Mouse (Mus musculus): ENCODE results near the gene Efnb2.

Gene Efnb2

DNA sequence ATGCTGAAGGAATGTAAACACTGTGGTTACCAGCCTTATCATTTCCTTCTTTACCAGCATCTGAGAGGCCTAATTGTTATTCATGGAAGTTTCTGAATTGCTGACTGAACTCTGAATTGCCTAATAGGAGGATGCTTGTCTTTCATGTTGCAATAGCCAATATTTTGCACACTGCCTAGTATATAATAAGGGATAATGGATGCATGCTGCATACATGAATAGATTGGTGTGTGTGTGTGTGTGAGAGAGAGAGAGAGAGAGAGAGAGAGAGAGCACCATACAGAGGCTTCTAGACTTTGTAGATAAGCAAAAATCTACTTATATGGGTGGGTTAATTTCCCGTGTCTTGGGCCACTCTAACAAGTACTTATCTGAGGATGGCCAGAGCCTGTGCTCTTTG is 47.2 kb downstream of the Efnb2 start:
- no peak for DNase-seq (ENCODE audit: low read depth)

DNA sequence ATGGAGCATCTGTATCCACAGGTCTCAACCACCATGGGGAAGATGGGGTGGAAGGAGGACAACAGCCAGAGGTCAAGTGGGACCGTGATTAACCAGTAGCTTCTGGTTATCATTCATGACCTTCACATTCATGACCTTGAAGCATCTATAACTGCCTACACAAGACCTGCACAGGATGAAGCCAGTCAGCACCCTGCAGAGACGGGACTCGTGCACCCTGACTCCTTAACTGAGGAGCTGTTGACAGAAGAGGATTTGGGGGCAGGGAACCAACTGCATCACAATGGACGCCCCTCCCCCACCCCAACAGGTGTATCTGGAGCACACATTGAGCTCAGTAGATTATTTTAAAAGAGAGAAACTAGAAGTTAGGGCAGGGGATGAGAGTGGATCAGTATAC is 49.1 kb downstream of the Efnb2 start:
- DNase-seq (ENCODE audit: low read depth): no peak

DNA sequence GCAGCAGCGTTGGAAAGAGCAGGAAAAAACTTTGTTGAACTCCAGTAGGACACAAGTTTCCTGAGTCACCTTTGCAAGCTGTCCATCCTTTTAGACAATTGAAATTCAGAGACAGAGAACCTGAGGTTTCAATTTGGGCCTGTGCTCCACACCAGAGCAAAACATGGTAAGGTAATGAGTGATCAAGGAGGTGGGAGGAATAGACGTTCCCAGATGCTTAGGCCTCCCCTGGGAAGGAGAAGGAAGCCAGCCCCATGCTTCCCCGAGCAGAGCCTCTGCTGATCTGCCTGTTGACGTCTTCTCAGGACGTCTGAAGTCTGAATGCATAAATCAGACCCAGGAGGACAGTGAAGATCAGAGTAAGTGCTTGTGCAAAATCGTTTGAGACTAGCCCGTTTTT is 51.3 kb downstream of the Efnb2 start:
- DNase-seq (ENCODE audit: low read depth): no peak

DNA sequence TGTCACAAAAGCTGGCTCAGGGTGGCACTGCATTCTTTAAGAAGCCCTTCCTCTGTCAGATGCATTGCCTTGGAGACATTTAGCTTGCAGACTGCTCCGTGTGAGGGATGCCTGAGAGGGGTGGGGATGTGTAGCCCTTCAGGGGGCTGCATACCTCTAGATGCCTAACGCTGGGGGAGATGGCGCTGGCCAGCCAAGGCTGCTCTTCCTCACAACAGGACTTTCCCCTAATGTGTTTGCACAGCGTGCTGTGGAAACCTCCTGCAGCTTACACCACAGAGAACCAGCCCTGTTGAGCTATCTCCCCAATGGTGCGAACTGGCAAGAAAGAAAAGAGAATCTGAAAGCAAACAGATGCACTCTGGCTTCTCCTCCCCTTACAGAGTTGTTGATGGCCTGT is 51.9 kb downstream of the Efnb2 start:
- DNase-seq (ENCODE audit: low read depth): no peak

DNA sequence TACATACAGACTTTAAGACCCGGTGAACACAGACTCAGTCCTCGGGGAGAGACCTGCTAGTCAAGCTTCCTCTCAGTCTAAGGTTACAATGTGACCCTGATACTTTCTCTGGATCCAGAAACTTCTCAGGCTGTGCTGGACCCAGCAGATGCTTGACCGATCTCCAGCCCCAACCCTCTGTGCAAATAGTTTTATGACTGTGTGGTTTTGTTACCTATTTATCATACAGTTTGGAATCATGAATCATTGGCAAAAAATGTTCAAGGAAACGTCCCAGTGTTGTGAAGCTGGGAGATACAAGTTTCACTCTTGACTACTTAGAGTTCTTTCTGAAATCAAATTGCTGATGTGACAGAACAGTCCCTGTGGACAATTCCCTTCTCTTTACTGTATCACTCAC is 55.4 kb downstream of the Efnb2 start:
- no peak for DNase-seq (ENCODE audit: low read depth)

DNA sequence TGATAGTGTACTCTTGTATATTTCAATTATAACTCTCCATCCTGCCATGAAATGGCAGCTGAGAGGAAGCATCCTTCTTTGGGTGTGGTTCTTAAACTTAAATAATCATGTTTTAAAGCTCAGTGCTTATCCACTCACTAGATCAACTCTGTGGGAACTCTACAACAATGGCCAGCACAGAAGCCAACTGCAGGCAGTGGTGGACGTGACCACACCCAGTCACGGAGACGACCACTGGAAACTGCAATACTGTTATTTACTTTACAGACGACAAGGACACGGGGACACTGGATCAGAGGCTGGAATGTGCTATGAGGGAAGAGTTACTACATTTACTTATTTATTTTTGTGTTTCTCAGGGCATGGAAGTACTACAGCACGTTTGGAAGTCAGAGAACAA is 57.2 kb downstream of the Efnb2 start:
- no peak for DNase-seq (ENCODE audit: low read depth)

DNA sequence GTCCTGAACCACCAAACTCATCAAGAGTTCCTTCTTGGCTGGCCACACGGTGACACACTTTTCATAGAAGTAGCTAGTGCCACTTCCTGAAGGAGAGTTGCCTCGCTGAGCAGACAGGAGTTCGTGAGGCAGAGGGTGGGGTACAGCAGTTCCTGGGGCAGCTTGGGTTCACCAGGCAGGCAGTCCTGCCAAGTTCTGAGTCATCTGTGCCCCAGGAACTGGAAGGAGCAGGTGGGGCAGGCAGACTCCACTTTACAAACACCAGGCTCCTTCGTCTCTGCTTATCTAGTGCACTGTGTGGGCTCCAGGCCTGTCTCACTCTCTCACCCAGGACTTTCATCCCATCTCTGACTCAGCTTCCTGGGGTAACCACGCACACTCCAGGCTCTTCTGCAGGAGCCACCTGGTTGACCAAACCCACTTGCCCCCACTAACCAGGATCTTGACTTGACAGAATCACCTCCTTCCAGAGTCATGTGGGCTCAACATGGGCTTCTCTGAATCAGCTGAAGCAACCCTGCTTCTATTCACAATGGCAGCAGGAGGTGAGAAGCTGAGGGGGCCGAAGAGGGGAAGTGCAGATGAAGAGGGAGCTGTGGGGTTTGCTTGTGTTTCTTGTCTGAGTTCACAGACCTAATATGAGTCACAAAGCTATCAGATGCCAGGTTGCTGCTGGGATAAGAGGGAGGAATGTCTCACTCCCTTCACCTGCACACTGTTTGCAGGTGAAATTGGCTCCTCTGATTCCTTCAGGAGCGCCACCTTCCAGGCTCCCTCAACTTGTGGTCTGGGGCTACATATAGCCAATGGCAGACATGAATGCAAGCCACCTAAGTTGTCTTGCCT is 58.2 kb downstream of the Efnb2 start:
- no peak for DNase-seq (ENCODE audit: low read depth)

DNA sequence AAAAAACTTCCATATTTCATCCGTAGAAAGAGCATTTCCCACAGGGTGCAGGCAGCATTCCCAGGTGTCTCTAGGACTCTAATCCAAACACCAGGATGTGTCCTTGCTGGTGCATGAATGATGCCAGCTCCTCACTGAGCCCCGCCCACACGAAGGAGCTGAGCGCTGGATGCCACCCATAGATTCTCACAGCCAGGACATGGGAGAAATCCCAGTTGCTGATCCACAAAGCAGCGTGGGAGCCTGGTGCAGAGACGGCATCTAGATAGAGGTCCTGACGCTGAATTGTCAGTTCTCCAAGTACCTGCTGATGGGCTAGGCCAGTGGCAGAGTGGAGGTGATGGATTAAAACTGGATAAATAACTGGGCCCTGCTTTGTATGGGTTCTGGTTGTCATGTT is 61.1 kb downstream of the Efnb2 start:
- DNase-seq (ENCODE audit: low read depth): no peak

DNA sequence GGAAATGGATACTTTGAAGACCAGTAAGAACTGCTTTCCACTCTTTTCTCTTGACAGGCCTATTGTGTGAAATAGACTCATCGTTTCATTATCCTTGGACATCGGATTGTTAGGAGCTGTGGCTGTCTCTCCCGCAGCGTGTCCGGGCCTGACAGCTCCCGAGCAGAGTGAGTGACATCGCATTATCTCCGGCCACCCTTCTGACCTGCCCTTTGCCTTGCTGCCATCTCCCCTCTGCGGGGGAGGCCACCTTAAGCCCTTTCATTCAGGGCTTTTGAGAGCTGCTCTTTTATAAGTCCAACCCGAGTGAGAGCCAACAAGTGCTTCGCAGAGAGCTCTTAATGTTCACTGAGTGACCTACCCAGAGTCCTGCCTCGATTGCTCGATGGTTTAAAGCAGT is 63.6 kb downstream of the Efnb2 start:
- DNase-seq (ENCODE audit: low read depth): no peak

DNA sequence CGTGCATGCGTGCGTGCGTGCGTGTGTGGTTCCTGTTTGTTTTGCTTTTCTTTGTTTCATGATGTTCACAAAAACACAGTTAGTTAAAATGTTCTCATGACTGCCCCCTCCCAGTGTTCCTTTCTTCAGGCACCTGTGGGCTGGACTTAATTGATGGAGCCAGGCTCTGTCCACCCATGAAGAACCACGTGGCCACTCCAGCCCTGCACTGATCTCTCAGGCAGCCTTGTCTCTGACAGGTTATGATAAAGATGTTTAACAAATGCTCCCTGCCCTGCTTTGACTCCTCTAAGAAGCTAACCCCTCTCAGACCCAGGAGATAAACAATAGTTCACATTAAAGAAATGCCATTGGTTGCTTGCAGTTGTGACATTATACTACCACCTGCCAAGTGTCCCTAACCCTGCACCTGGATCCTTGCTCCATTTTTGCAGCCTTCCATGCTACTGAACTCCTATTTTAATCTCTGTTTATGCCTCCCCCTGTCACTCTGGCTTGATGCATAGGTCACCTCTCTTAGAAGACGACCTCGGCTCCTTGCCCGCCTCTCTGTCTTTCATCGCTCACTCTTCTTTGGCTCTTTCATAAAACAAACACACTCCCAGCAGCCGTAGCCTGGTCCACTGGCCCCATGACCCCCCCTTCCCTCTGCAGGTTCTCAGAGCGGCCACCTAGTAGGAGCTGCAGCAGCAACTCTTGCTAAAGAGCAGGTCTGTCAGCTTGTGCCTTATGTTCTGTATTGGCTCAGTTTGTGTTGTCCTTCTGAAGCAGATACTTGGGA is 65.0 kb downstream of the Efnb2 start:
- DNase-seq (ENCODE audit: low read depth): no peak

DNA sequence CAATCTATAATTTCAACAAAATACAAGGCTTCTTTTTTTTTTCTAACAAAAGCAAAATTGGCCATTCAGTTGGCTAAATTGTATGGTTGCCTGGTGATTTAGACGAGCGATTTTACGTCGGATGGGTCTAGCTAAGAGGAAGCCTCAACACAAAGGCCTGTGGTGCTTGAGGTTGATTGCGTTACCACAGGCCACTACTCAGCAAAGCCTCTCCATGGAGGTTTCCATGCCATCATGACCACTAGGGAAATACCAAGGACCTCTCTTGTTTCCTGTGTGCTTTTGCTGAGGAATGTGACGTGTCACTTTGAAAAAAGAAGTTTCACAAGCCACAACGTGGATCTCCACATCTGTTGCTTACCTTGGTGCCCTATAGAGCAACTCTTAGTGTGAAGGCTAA is 67.2 kb downstream of the Efnb2 start:
- no peak for DNase-seq (ENCODE audit: low read depth)

DNA sequence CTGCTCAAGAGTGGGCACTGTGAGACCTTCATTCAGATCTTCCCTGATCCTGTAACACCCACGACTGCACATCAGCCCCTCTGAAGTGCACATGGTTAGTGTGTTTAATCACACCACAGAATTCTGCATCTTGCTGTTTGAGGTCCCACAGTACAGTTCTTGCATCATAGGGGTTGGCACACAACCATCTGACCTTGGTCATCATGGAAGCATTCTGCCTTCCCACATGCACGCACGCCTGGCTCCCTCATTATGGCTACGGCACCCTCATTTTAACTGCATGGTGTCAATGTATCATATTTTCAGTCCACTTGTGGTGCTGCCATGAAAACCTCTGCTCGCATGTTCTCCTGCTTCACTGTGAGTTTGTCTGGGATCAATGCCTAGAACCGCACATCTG is 67.7 kb downstream of the Efnb2 start:
- DNase-seq (ENCODE audit: low read depth): no peak

DNA sequence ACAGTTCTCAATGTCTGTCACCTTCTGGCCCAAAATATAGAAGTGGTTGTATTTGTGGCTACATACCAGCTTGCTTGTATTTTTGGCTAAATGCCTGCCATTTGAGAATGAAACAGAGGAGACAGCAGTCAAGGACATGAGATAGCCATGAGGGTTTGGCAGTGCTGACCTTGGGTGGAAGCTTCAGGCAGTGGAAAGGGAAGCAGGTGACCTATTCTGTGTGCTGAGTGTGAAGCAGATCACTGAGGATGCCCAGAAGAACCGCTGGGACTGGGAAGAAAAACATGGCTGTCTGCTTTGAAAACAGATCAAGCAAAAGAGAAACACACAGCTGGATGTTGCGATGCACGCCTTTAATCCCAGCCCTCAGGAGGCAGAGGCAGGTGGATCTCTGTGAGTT is 68.7 kb downstream of the Efnb2 start:
- DNase-seq (ENCODE audit: low read depth): no peak

DNA sequence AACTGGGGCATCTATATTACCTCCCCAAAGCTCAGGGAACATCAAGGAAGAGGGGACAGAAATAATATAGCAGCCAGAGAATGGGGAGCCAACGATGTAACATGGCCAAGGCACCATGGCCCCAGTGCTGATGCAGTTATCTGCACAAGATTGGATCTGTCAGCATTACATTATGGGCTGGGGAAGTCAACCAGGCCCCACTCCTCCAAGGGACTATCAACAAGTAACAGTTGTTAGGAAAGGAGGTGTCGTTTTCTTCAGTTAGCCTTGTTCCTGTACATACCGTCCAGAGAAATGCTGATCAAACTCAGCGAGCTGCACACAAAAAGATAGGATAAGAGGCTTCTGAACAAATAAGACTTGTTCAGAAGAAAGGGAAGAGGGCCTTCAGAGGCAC is 77.1 kb downstream of the Efnb2 start:
- no peak for DNase-seq (ENCODE audit: low read depth)

DNA sequence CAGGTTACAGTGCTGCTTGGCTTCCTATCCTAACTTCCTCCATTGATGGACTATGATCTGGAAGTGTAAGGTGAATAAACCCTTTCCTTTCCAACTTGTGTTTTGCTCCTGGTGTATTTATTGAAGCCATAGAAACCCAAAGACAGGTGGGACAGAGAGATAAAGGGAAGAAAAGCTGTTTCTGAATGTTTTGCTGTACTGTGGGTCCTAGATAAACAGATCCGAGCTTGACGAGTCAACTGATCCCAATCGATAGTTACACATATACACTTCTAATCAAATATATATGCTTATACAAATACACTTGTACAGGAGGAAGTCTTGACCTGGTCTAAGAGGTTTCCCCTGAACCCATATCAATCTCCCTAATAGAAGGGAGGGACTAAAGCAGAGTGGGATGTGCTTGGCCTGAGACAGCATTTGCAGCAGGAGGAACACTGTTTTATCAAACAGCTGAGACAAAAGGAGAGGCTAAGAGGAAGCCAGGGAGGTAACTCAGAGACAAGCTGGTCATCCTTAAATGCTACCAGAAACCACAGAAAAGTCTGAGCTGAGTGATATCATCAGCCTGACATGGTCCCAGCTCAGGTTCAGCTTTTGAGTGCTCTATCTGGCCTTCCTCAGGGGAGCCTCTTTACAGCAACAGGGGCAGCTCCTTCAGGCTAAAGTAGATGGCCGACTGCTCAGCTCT is 77.6 kb downstream of the Efnb2 start:
- DNase-seq (ENCODE audit: low read depth): no peak

DNA sequence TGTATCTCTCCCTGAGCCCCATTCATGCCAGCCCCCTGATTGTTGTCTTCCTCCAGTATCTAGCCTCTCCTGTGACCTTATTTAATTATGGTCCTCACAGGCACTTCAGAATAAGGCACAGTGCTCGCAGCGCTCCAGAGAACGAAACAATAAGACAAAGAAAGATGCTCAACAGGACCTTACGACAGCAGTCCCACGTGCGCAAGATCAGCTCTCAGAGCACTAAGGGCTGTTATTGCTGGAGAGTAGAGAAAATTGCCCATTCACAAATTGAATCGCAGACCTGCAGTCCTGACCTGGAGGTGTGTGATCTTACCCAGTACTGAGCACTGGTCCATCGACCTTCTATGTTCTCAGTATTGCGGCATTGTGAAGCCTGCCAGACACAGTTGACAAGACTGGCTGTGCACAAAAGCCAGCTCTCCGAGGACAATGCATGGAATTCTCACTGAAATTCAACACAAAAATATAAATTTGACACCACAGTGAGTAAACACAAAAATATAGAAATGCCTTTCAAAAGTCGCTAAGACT is 83.2 kb downstream of the Efnb2 start:
- DNase-seq (ENCODE audit: low read depth): no peak

DNA sequence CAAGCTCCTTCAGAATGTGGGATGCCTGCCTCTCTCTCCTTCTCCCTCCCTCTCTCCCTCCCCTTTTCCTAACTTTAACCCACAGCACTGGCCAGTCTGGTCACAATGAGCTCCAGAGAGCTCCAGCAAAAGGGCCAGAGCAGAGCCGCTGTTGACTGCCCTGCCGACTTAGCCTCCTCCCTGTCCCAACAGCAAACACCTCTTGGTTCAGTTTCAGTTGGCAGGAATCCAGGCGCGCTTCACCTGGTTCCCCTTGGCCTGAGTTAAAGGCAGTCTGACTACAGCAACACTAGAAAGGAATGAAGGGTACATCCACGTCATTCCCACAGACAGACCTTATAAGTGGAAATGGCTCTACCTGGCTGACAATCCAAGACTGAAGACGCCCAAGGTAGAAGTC is 84.2 kb downstream of the Efnb2 start:
- DNase-seq (ENCODE audit: low read depth): no peak

DNA sequence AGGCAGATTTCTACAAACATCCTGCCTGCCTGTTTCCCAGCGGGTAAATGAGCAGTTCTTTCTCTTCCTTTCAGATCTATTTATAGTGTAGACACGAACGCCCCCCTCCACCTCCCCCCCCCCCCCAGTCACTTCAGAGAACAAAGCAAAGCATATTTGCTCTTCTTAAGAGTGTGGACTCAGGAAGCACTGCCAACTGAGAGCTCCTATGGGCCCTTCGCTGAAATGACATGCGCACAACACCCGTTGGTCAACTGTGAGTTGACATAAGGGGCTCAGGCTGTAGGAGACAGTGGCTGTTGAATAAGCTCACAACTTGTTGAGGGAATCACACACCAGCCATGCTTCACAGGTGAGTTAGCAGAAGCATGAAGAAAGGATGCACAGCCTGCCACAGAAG is 84.8 kb downstream of the Efnb2 start:
- no peak for DNase-seq (ENCODE audit: low read depth)

DNA sequence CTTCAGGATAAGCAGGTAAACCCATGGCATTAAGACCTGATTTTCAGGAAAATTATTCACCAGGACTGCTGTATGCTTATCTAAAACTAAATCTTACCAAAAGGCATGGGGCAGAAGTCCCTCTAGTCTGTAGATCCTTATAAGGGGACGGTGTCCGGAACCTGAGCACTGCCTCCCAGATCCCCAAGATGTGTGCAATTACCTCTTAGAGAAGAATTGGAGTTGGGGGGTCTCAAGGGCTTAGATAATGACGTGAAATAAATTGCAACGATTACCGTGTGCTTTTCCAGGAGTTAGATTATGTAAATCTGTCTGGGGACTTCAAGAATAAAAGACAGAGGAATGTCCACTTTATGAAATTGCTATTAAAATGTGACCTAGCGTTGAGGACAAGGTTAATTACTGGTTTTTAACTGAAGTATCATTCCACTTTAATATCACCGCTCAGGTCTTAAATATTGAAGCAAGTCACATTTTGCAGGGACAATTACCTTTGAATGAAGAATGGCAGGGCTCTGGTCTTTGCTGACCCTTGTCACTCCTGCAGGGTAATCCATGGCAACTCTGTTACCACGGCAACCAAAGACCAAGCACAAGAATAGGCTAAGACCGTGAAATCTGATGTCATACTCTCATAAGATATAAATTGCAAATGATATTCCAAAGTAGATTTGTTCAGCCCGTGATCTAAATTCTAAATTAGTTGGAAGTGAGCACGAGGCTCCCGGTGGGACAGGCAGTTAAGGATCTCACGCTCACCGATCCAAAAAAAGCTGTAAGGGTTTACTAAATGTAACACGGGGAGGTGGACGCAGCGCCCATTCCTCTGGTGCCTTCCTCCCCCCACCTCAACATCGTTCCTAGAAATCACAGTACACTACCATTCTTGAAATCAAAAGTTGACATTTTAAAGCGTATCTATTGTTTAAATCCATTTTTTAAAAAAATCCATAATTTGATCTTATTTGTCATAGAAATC is 86.2 kb downstream of the Efnb2 start:
- DNase-seq (ENCODE audit: low read depth): no peak

DNA sequence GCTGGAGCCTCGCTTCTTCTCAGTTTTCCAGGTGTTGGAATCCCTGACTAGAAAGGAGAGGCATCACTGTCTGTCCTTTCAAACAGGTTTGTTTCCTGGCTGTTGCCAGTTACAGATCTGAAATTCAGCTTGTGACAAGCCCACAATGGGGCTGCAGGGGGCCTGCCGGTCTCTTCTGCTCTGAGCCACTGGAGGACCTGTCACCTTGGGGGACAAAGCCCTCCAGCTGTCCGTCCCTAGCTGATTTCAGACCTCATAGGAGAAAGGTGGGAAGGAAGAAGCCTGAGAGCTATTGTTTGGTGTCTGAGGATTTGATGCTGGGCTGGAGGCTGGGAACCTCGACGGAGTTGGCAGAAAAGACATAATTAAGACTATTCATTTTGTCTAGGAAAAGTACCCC is 88.8 kb downstream of the Efnb2 start:
- DNase-seq (ENCODE audit: low read depth): no peak

DNA sequence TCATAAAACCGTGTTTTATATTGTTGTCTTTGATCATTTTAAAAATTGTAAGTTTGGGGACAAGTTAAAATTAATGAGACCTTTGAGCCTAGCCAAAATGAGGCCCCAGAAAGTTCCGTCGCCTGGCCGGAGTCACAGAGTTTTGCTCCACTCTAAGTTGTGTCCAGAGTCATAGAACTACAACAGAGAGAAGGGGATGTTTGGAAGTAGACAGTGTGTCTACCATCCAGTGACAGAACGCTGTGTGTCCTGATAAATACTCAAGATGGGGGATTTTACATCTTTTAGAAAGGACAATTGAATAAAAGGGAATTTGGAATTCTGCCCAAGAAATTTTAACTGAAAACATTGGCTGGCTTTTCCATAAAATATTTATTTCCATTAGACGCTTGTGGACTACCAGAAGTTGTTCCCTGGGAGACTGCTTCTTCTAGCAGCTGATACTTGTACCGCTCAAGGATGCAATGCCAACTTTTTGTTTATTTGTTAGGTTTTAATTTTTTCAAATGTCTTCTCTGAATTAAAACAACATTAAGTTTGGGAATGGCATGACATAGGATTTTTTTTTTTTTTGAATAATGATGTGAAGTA is 89.3 kb downstream of the Efnb2 start:
- DNase-seq (ENCODE audit: low read depth): no peak
